In the genomic region with DNA sequence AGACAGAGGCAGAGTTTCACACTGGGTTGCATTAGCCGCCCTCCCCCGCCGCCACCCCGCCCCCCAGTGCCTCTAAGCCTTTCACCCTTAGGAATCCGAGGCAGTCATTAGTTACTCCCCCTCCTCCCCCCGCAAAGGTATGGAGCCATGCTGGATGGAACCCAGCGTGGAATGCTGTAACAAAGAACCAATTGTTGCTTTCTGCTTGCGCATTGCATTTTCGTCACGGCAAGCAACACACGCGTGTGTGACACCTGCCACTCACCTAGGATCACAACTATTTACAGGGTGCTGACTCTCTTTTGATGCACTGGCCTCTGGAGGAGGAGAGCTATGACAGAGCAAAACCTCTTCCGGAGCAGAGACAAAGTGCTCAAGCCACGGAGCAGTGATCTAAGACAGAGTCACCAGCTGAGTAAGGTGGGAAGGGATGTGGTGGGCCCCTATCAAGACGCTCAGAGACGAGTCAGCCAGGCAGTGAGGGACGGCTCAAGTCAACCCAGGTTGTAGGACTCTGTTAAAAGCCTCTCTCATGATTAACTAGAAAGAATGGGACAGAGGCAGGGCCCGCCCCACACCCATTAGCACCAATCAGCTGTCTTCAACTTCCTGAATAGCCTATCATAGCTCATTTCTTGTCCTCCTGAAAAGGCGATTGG, we compare ENCODE assay signal across 8 mouse cellular contexts. TPM values are rescaled to one million over a fixed set of nuclear protein-coding genes. Genes with fewer than 3 reads are reported as not detected.
A peak's percentile ranks its signal among the peaks of the same experiment; 100 is the strongest.
DNase-seq lines count a peak whose midpoint lies in the region; ATAC-seq and TF ChIP-seq lines count a peak whose summit lies in the region.

No protein-coding gene starts in this region.

- 2% methylated on average over 19 of the region's 19 CpGs for WGBS in hindbrain, postnatal 0 days

- intact Hi-C loops in left cerebral cortex, postnatal 10 days (cut with DNase I): no loop called here

- peak; percentile 69 for DNase-seq in WW6 (ENCODE audit: low read depth, low spot score)
- peak; percentile 78 to 83 for DNase-seq in cerebellum, postnatal 25 days
- DNase-seq in gastrocnemius, adult 8-10 months (ENCODE audit: low spot score in 2 of 2): peak; percentile 35 to 36
- peak; percentile 80 for DNase-seq in hindbrain, postnatal 0 days (ENCODE audit: low spot score)
- DNase-seq in left cerebral cortex, postnatal 10 days (ENCODE audit: extremely low spot score in 1 of 2, low spot score in 2 of 2): peak; percentile 66 to 71
- peak; percentile 63 for DNase-seq in right cerebral cortex, adult 18-20 months
- DNase-seq in urinary bladder, adult 2 months (ENCODE audit: low spot score): peak; percentile 44

- peak overlapping the region; percentile 33 for H3K4me3 ChIP-seq in hindbrain, postnatal 0 days (ENCODE audit: low read length)
- H3K4me3 ChIP-seq in megakaryocyte, embryonic 14.5 days (replicated peaks): peak overlapping the region; percentile 90

- peak; percentile 94 for ATAC-seq in hindbrain, postnatal 0 days

- H3K4me1 ChIP-seq in hindbrain, postnatal 0 days (ENCODE audit: insufficient read depth, low read length): peaks cover 4% of the 10 kb centered on the region; the same call in 1 of the 2 replicates
- H3K4me1 ChIP-seq in megakaryocyte, embryonic 14.5 days: peaks cover 47% of the 10 kb centered on the region

- H3K9me3 ChIP-seq in hindbrain, postnatal 0 days (ENCODE audit: low read length): no peaks in the 10 kb centered on the region
- no peaks in the 10 kb centered on the region for H3K9me3 ChIP-seq in megakaryocyte, embryonic 14.5 days

- no peak for TF ChIP-seq CTCF in hindbrain, postnatal 0 days (IDR thresholded peaks at IDR 0.05; ENCODE audit: low read depth)

- peak overlapping the region; percentile 14; the same call in 1 of the 2 replicates for H3K9ac ChIP-seq in hindbrain, postnatal 0 days (replicated peaks; ENCODE audit: low read length)

- H3K4me2 ChIP-seq in hindbrain, postnatal 0 days (ENCODE audit: low read depth, low read length): peak overlapping the region; percentile 72

- no peaks in the 10 kb centered on the region for H3K36me3 ChIP-seq in hindbrain, postnatal 0 days (ENCODE audit: insufficient read depth, low read length)
- no peaks in the 10 kb centered on the region for H3K36me3 ChIP-seq in megakaryocyte, embryonic 14.5 days (replicated peaks; ENCODE audit: low read length)

- no peaks in the 10 kb centered on the region for H3K27me3 ChIP-seq in hindbrain, postnatal 0 days (ENCODE audit: insufficient read depth, low read length)
- peaks cover 67% of the 10 kb centered on the region for H3K27me3 ChIP-seq in megakaryocyte, embryonic 14.5 days (replicated peaks)

- peak overlapping the region; percentile 54; the same call in 1 of the 2 replicates for H3K27ac ChIP-seq in hindbrain, postnatal 0 days

RNA-seq across cellular contexts. Expression of gene Smndc1, which starts 30.7 kb away (rescaled TPM):
- total RNA-seq in gastrocnemius, adult 8-10 months (2022): 10 to 100 TPM; 27.4 to 32.4 (median 29.6) TPM
- total RNA-seq in hindbrain, postnatal 0 days (2014; rRNA removed): 9.7 and 14.7 TPM in 2 replicates
- polyA plus RNA-seq in hindbrain, postnatal 0 days (2015; fragmentation: Nextera tagmentation; extraction: Ambion mirVana): 34.4 and 35.3 TPM in 2 replicates
- 10 to 100 TPM; 32.3 to 38.3 TPM for total RNA-seq in left cerebral cortex, postnatal 10 days (2021)
- polyA plus RNA-seq in megakaryocyte, embryonic 14.5 days (2012; ENCODE audit: insufficient read depth, low replicate concordance): 76.8 and 104 TPM in 2 replicates
- polyA plus RNA-seq in urinary bladder, adult 2 months (2012; rRNA removed): 26.1 and 28.5 TPM in 2 replicates

RNA-seq across cellular contexts. Expression of gene Gm10197, which starts 49.5 kb away (rescaled TPM):
- not detected for total RNA-seq in gastrocnemius, adult 8-10 months (2022)
- total RNA-seq in hindbrain, postnatal 0 days (2014; rRNA removed): not detected in 2 replicates
- not detected in 2 replicates for polyA plus RNA-seq in hindbrain, postnatal 0 days (2015; fragmentation: Nextera tagmentation; extraction: Ambion mirVana)
- not detected for total RNA-seq in left cerebral cortex, postnatal 10 days (2021)
- polyA plus RNA-seq in megakaryocyte, embryonic 14.5 days (2012; ENCODE audit: insufficient read depth, low replicate concordance): not detected in 2 replicates
- not detected in 2 replicates for polyA plus RNA-seq in urinary bladder, adult 2 months (2012; rRNA removed)

Comparison
In these comparisons a context has a peak if more than half of its experiments do, and no peak if none do; other contexts are left out.
1. Peak in every context shown above with its lines: DNase-seq, ATAC-seq, H3K4me3 ChIP-seq and H3K27ac ChIP-seq.